Mouse (Mus musculus) gastrocnemius, adult 2 months (tissue): Measurements from ENCODE around the gene Rpgrip1l. TPM values are rescaled to one million over a fixed set of nuclear protein-coding genes. Genes with fewer than 3 reads are reported as not detected.

Experiments
- DNase-seq: peaks from one replicate; pipeline ENCODE4 v3.0.0; 2022
- H3K27ac ChIP-seq: fragments of 200-600 bp; 2 replicates; pipeline ENCODE4 v1.8.1; 2022; ENCODE audit warnings: mild to moderate bottlenecking
- H3K4me3 ChIP-seq: fragments of 200-600 bp; 2 replicates; pipeline ENCODE4 v1.8.1; 2022; ENCODE audit warnings: mild to moderate bottlenecking, moderate library complexity
- CTCF ChIP-seq: fragments of 200-600 bp; IDR thresholded peaks from 2 replicates; pipeline ENCODE4 v1.8.1; 2022; ENCODE audit warnings: antibody characterized with exemption, mild to moderate bottlenecking, moderate library complexity
- intact Hi-C: fragments of 180-260 bp; cut with DNase I; formaldehyde crosslinking; loops from one replicate; pipeline ENCODE4 v1.15.1; 2025
- total RNA-seq, 2 experiments: library from RNA; stranded (reverse); gene quantifications; 2 replicates each; pipeline ENCODE4 v1.2.3; 2021

Gene Rpgrip1l
- total RNA-seq, 2 experiments from 2014 or later = 2.0 to 2.3 TPM

- no peak for TF ChIP-seq CTCF
- H3K4me3 ChIP-seq = no peak overlapping the region
- H3K27ac ChIP-seq = no peak overlapping the region
- intact Hi-C loops = no loop called here
- DNase-seq = no peak
Measured at GRCm38 (mm10) chr8:91171605-91172004, 141.5 kb downstream of the Rpgrip1l start.

GRCm38 (mm10) chr8:91170914-91171313, 142.1 kb downstream of the Rpgrip1l start:
- no peak for DNase-seq
- TF ChIP-seq CTCF = no peak
- H3K27ac ChIP-seq = no peak overlapping the region
- H3K4me3 ChIP-seq = peak overlapping the region; percentile 35
- intact Hi-C loops = no loop called here

GRCm38 (mm10) chr8:91170152-91170551, 142.9 kb downstream of the Rpgrip1l start:
- H3K27ac ChIP-seq = no peak overlapping the region
- TF ChIP-seq CTCF = no peak
- no peak for DNase-seq
- no peak overlapping the region for H3K4me3 ChIP-seq
- intact Hi-C loops = no loop called here

Other genes with a start within 250 kb of the Rpgrip1l start
- 10 to 100 TPM; 39.4 to 40.1 TPM for gene Rbl2, start 243.2 kb downstream of the Rpgrip1l start, total RNA-seq
- gene Aktip, start 113.3 kb downstream of the Rpgrip1l start, total RNA-seq = 10 to 100 TPM; 51.7 to 54.2 TPM
- gene Fto, start 263 bp upstream of the Rpgrip1l start, total RNA-seq = 10 to 100 TPM; 81.7 to 85.5 TPM